Mouse (Mus musculus): Measurements from ENCODE around the gene Rptor.

DNA sequence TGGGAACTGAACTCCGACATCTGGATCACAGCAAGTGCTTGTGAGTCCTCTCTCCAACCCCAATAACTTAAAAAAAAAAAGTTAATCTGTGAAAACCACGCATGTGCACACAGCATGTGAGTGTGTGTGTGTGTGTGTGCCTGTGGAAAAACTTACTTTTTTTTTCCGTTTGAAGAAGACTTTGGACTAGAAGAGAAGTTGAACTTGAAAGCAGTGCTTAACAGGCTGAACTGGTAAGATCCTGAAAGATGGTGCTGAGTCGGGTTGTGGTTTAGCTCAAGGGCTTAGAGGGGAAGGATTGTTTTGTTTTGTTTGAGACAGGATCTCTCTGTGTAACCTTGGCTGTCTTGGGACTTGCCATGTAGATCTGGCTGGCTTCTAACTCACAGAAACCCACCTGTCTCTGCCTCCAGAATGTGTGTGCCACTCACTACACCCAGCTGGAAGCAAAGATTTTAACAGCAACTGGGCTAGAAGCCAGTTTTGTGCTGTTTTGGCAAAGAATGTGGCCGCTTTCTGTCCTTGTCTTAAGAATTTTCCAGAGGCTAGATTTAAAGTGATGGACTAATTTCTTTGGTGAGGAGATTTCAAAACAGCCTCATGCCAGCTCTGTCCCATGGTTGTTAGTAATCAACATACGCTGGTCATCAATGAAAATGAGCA is 327.0 kb downstream of the Rptor start:
- no peak for TF ChIP-seq POLR2A (IDR thresholded peaks at IDR 0.05; ENCODE audit: borderline replicate concordance, insufficient read depth, low read length)
- no peak for TF ChIP-seq CTCF (IDR thresholded peaks at IDR 0.05; ENCODE audit: borderline replicate concordance, insufficient read depth, low read depth, low read length)
